Mouse (Mus musculus) heart, postnatal 0 days (tissue): ENCODE results near the gene Sit1. TPM values are rescaled to one million over a fixed set of nuclear protein-coding genes. Genes with fewer than 3 reads are reported as not detected.

ENCODE experiments used
- ATAC-seq: fragments of 200-750 bp; cut with Nextera tagmentation; 2 replicates; pipeline ENCODE4 v1.8.0; 2017; ENCODE audit warnings: low read depth, moderate number of reproducible peaks, moderate library complexity; ENCODE audit not compliant: insufficient read depth
- DNase-seq: peaks from one replicate; pipeline ENCODE4 v3.0.0-alpha.2; 2016; ENCODE audit warnings: low spot score
- H3K27ac ChIP-seq: fragments of 300-500 bp; sonication (generic); 2 replicates; pipeline ENCODE4 v1.5.1; 2014; ENCODE audit warnings: low read depth, mild to moderate bottlenecking
- H3K27me3 ChIP-seq: fragments of 300-500 bp; sonication (generic); 2 replicates; pipeline ENCODE4 v1.6.1; 2014; ENCODE audit warnings: low read length, mixed read lengths; ENCODE audit not compliant: control insufficient read depth, insufficient read depth
- H3K36me3 ChIP-seq: fragments of 300-500 bp; sonication (generic); replicated peaks from 2 replicates; pipeline ENCODE4 v1.6.1; 2014; ENCODE audit warnings: low read length, mixed read lengths; ENCODE audit not compliant: control insufficient read depth, insufficient read depth
- H3K4me1 ChIP-seq: fragments of 300-500 bp; sonication (generic); 2 replicates; pipeline ENCODE4 v1.6.1; 2014; ENCODE audit warnings: antibody characterized with exemption; ENCODE audit not compliant: control insufficient read depth, insufficient read depth
- H3K4me2 ChIP-seq: fragments of 300-500 bp; sonication (generic); 2 replicates; pipeline ENCODE4 v1.6.1; 2014; ENCODE audit warnings: low read depth, mild to moderate bottlenecking, low read length, moderate library complexity
- H3K4me3 ChIP-seq: fragments of 300-500 bp; sonication (generic); 2 replicates; pipeline ENCODE4 v1.5.1; 2014; ENCODE audit warnings: low read depth, low read length
- H3K9ac ChIP-seq: fragments of 300-500 bp; sonication (generic); replicated peaks from 2 replicates; pipeline ENCODE4 v1.6.1; 2014; ENCODE audit warnings: low read depth, low read length, mixed read lengths
- H3K9me3 ChIP-seq: fragments of 300-500 bp; sonication (generic); replicated peaks from 2 replicates; pipeline ENCODE4 v1.6.1; 2016; ENCODE audit warnings: low read length; ENCODE audit not compliant: control insufficient read depth
- CTCF ChIP-seq: IDR thresholded peaks from 2 replicates; pipeline ENCODE4 v1.5.1; 2016; ENCODE audit warnings: antibody characterized with exemption, control low read depth, low read depth
- EP300 ChIP-seq: IDR thresholded peaks from 2 replicates; pipeline ENCODE4 v1.6.1; 2016; ENCODE audit warnings: antibody characterized with exemption, low read depth
- WGBS: fragments of 180-500 bp; shearing (Covaris S2); extraction: QIAGEN DNeasy Blood & Tissue Kit; methylation state at CpG from one replicate; pipeline ENCODE4 v1.1.7; 2014; 5-methylcytosine and 5-hydroxymethylcytosine counted together
- polyA plus RNA-seq: library from polyadenylated mRNA; unstranded; fragments of >200 nt; fragmentation: Nextera tagmentation; extraction: Ambion mirVana; gene quantifications from 2 replicates; pipeline ENCODE4 v1.2.1, GENCODE M21; 2015
- total RNA-seq: library from RNA; depleted of rRNA; stranded (reverse); fragments of >200 nt; gene quantifications from 2 replicates; pipeline ENCODE4 v1.2.3, GENCODE M21; 2014; ENCODE audit warnings: low replicate concordance

The Sit1 gene
- total and polyA plus RNA-seq, 2 experiments from 2014 or later = not detected

GRCm38 (mm10) chr4:43454041-43454836, 29.3 kb downstream of the Sit1 start, which contains the start of gene Cd72:
Gene Cd72, minus strand, starts transcription at chr4:43454628.
- Histone ChIP-seq H3K9me3 (no peaks in the 10 kb centered on the region), H3K36me3 (no peaks in the 10 kb centered on the region), H3K27ac (no peak within 1 kb of the TSS), H3K9ac (no peak within 1 kb of the TSS), H3K4me2 (peak within 1 kb of the TSS; percentile 57), H3K27me3 (peaks cover 48% of the 10 kb centered on the region), H3K4me1 (peaks cover 9% of the 10 kb centered on the region; the same call in 1 of the 2 replicates), H3K4me3 (peak within 1 kb of the TSS; percentile 30)
- DNase-seq (no peak), ATAC-seq (0 out of 2 replicates have a peak, but pooled peaks have one; percentile 15)
- TF ChIP-seq EP300 = no peak
- no peak for TF ChIP-seq CTCF
- 28% methylated on average over 20 of the region's 20 CpGs for WGBS

- Histone ChIP-seq H3K4me3 (peak overlapping the region; percentile 30), H3K36me3 (0 out of 2 replicates have a peak, but pooled peaks cover under 1% of the 10 kb centered on the region), H3K9ac (no peak overlapping the region), H3K9me3 (no peaks in the 10 kb centered on the region), H3K4me2 (peak overlapping the region; percentile 57), H3K4me1 (peaks cover 9% of the 10 kb centered on the region; the same call in 1 of the 2 replicates), H3K27ac (no peak overlapping the region), H3K27me3 (peaks cover 48% of the 10 kb centered on the region)
- ATAC-seq (no peak), DNase-seq (no peak)
- no peak for TF ChIP-seq EP300
- no peak for TF ChIP-seq CTCF
- 3% methylated on average over 18 of the region's 18 CpGs for WGBS
Observed at GRCm38 (mm10) chr4:43453413-43453812, 30.1 kb downstream of the Sit1 start.

- DNase-seq = no peak
- peaks cover 9% of the 10 kb centered on the region; the same call in 1 of the 2 replicates for H3K4me1 ChIP-seq
- ATAC-seq = no peak
- no peak overlapping the region for H3K4me2 ChIP-seq
- H3K27me3 ChIP-seq = peaks cover 46% of the 10 kb centered on the region
- WGBS = 34% methylated on average over 11 of the region's 11 CpGs
- no peak overlapping the region for H3K27ac ChIP-seq
- TF ChIP-seq CTCF = no peak
- TF ChIP-seq EP300 = no peak
- no peak overlapping the region for H3K9ac ChIP-seq
- no peaks in the 10 kb centered on the region for H3K9me3 ChIP-seq
- H3K4me3 ChIP-seq = no peak overlapping the region
- peaks cover 12% of the 10 kb centered on the region for H3K36me3 ChIP-seq
Observed at GRCm38 (mm10) chr4:43452315-43452714, 31.2 kb downstream of the Sit1 start.

- Histone ChIP-seq H3K27ac (no peak overlapping the region), H3K4me1 (peaks cover 13% of the 10 kb centered on the region; the same call in 1 of the 2 replicates), H3K36me3 (peaks cover 37% of the 10 kb centered on the region), H3K9ac (no peak overlapping the region), H3K4me3 (no peak overlapping the region), H3K4me2 (no peak overlapping the region), H3K27me3 (peaks cover 25% of the 10 kb centered on the region), H3K9me3 (no peaks in the 10 kb centered on the region)
- TF ChIP-seq CTCF (no peak), EP300 (no peak)
- ATAC-seq = no peak
- DNase-seq = no peak
- 80% methylated on average over 3 of the region's 3 CpGs for WGBS
Observed at GRCm38 (mm10) chr4:43448554-43448953, 35.0 kb downstream of the Sit1 start.

- TF ChIP-seq EP300 (no peak), CTCF (no peak)
- H3K27ac ChIP-seq = no peak overlapping the region
- peaks cover 12% of the 10 kb centered on the region; the same call in 1 of the 2 replicates for H3K27me3 ChIP-seq
- 87% methylated on average over 13 of the region's 13 CpGs for WGBS
- no peak overlapping the region for H3K4me3 ChIP-seq
- no peak overlapping the region for H3K4me2 ChIP-seq
- H3K9me3 ChIP-seq = no peaks in the 10 kb centered on the region
- H3K9ac ChIP-seq = no peak overlapping the region
- ATAC-seq (no peak), DNase-seq (no peak)
- peaks cover 11% of the 10 kb centered on the region; the same call in 1 of the 2 replicates for H3K4me1 ChIP-seq
- peaks cover 37% of the 10 kb centered on the region for H3K36me3 ChIP-seq
Observed at GRCm38 (mm10) chr4:43447251-43447650, 36.3 kb downstream of the Sit1 start.
